Mouse (Mus musculus) heart, adult 2 months (tissue): ENCODE measurements around the gene Prkcz. TPM values are rescaled to one million over a fixed set of nuclear protein-coding genes. Genes with fewer than 3 reads are reported as not detected.

Experiments used
- DNase-seq, 2 experiments: peaks; one replicate each; pipeline ENCODE4 v3.0.0; 2021
- H3K27ac ChIP-seq: fragments of 200-600 bp; 2 replicates; pipeline ENCODE4 v1.8.1; 2022
- H3K27me3 ChIP-seq: fragments of 200-500 bp; 2 replicates; pipeline ENCODE4 v1.6.1; 2012; ENCODE audit warnings: mild to moderate bottlenecking, low read length, inconsistent platforms, mixed read lengths; ENCODE audit not compliant: control insufficient read depth, insufficient read depth
- H3K36me3 ChIP-seq: fragments of 200-500 bp; 2 replicates; pipeline ENCODE4 v1.6.1; 2012; ENCODE audit warnings: low read length, inconsistent platforms; ENCODE audit not compliant: control insufficient read depth, insufficient read depth
- H3K4me1 ChIP-seq: fragments of 200-500 bp; 2 replicates; pipeline ENCODE4 v1.6.1; 2011; ENCODE audit warnings: low read length; ENCODE audit not compliant: control insufficient read depth, insufficient read depth
- H3K4me3 ChIP-seq: fragments of 200-600 bp; 2 replicates; pipeline ENCODE4 v1.8.1; 2022
- H3K79me2 ChIP-seq: fragments of 200-500 bp; replicated peaks from 2 replicates; pipeline ENCODE4 v1.6.1; 2012; ENCODE audit warnings: mild to moderate bottlenecking, inconsistent platforms, low read length, moderate library complexity, mixed read lengths; ENCODE audit not compliant: control insufficient read depth, insufficient read depth
- H3K9ac ChIP-seq: fragments of 200-500 bp; 2 replicates; pipeline ENCODE4 v1.6.1; 2012; ENCODE audit warnings: low read depth, mild to moderate bottlenecking, control low read depth, inconsistent platforms, low read length, mixed read lengths
- CTCF ChIP-seq: fragments of 200-600 bp; IDR thresholded peaks from 2 replicates; pipeline ENCODE4 v1.8.1; 2022; ENCODE audit warnings: antibody characterized with exemption, mild to moderate bottlenecking, moderate library complexity
- EP300 ChIP-seq: fragments of 200-500 bp; IDR thresholded peaks from 2 replicates; pipeline ENCODE4 v1.6.1; 2011; ENCODE audit warnings: low read depth, low read length, control low read depth; ENCODE audit not compliant: insufficient read depth
- POLR2A ChIP-seq: fragments of 200-500 bp; IDR thresholded peaks from 2 replicates; pipeline ENCODE4 v1.6.1; 2011; ENCODE audit warnings: mild to moderate bottlenecking, low read depth, low read length, control low read depth; ENCODE audit not compliant: insufficient read depth
- WGBS: fragments of 180-500 bp; shearing (Covaris S2); methylation state at CpG from one replicate; pipeline ENCODE4 v1.1.7; 2018; 5-methylcytosine and 5-hydroxymethylcytosine counted together
- intact Hi-C: fragments of 180-260 bp; cut with DNase I; formaldehyde crosslinking; loops from one replicate; pipeline ENCODE4 v1.15.1; 2025
- polyA plus RNA-seq: library from polyadenylated mRNA; depleted of rRNA; stranded (reverse); fragments of >200 nt; gene quantifications from 2 replicates; pipeline ENCODE4 v1.2.3, GENCODE M21; 2012
- total RNA-seq, 2 experiments: library from RNA; stranded (reverse); gene quantifications; 2 replicates each; pipeline ENCODE4 v1.2.3; 2021

Gene Prkcz
- total and polyA plus RNA-seq, 3 experiments = 1.5 to 2.6 (median 2.3) TPM

GRCm38 (mm10) chr4:155304508-155305096 is 56.6 kb downstream of the Prkcz start:
- no peak overlapping the region for H3K27ac ChIP-seq
- intact Hi-C loops = loop anchor here (5.0 kb wide), 1 partner anchor 52 kb away; no protein-coding TSS in a partner anchor
- 75% methylated on average over 7 of the region's 7 CpGs for WGBS
- no peaks in the 10 kb centered on the region for H3K79me2 ChIP-seq
- TF ChIP-seq EP300 (no peak), CTCF (no peak), POLR2A (no peak)
- DNase-seq = no peak
- no peaks in the 10 kb centered on the region for H3K27me3 ChIP-seq
- H3K36me3 ChIP-seq = no peaks in the 10 kb centered on the region
- no peak overlapping the region for H3K4me3 ChIP-seq
- no peak overlapping the region for H3K9ac ChIP-seq
- H3K4me1 ChIP-seq = peaks cover 3% of the 10 kb centered on the region

- TF ChIP-seq CTCF = no peak
- Histone ChIP-seq H3K79me2 (no peaks in the 10 kb centered on the region), H3K27me3 (no peaks in the 10 kb centered on the region), H3K27ac (no peak overlapping the region), H3K9ac (no peak overlapping the region), H3K36me3 (no peaks in the 10 kb centered on the region), H3K4me1 (no peaks in the 10 kb centered on the region; the same call in 1 of the 2 replicates), H3K4me3 (no peak overlapping the region)
- intact Hi-C loops = no loop called here
- no peak for DNase-seq
- WGBS = 33% methylated on average over 4 of the region's 4 CpGs
Measured at GRCm38 (mm10) chr4:155301965-155302364, 59.2 kb downstream of the Prkcz start.

- no peak for TF ChIP-seq POLR2A
- no peak for TF ChIP-seq EP300
- TF ChIP-seq CTCF = no peak
- DNase-seq = no peak
- Histone ChIP-seq H3K79me2 (no peaks in the 10 kb centered on the region), H3K4me3 (no peak overlapping the region), H3K4me1 (no peaks in the 10 kb centered on the region), H3K27ac (no peak overlapping the region), H3K9ac (no peak overlapping the region), H3K27me3 (no peaks in the 10 kb centered on the region), H3K36me3 (no peaks in the 10 kb centered on the region)
- intact Hi-C loops = no loop called here
- WGBS = 90% methylated on average over 7 of the region's 7 CpGs
Measured at GRCm38 (mm10) chr4:155301098-155301447, 60.1 kb downstream of the Prkcz start.

- WGBS = 71% methylated on average over 21 of the region's 21 CpGs
- H3K4me1 ChIP-seq = no peaks in the 10 kb centered on the region
- H3K9ac ChIP-seq = no peak overlapping the region
- no peak for TF ChIP-seq EP300
- no peak for TF ChIP-seq CTCF
- no peak for TF ChIP-seq POLR2A
- H3K4me3 ChIP-seq = no peak overlapping the region
- no peak overlapping the region for H3K27ac ChIP-seq
- H3K79me2 ChIP-seq = no peaks in the 10 kb centered on the region
- no peaks in the 10 kb centered on the region for H3K27me3 ChIP-seq
- intact Hi-C loops = no loop called here
- no peak for DNase-seq
- no peaks in the 10 kb centered on the region for H3K36me3 ChIP-seq
Measured at GRCm38 (mm10) chr4:155300421-155301097, 60.6 kb downstream of the Prkcz start.

- Histone ChIP-seq H3K4me1 (no peaks in the 10 kb centered on the region), H3K9ac (no peak overlapping the region), H3K27ac (no peak overlapping the region), H3K27me3 (no peaks in the 10 kb centered on the region), H3K79me2 (no peaks in the 10 kb centered on the region), H3K4me3 (no peak overlapping the region), H3K36me3 (no peaks in the 10 kb centered on the region)
- intact Hi-C loops = no loop called here
- DNase-seq = no peak
- WGBS = 82% methylated on average over 4 of the region's 4 CpGs
- TF ChIP-seq CTCF (no peak), POLR2A (no peak), EP300 (no peak)
Measured at GRCm38 (mm10) chr4:155298826-155299225, 62.3 kb downstream of the Prkcz start.

GRCm38 (mm10) chr4:155297057-155297456 is 64.1 kb downstream of the Prkcz start:
- intact Hi-C loops = no loop called here
- H3K4me1 ChIP-seq = no peaks in the 10 kb centered on the region
- DNase-seq = no peak
- 53% methylated on average over 2 of the region's 2 CpGs for WGBS
- H3K27me3 ChIP-seq = no peaks in the 10 kb centered on the region
- no peak overlapping the region for H3K4me3 ChIP-seq
- TF ChIP-seq POLR2A (no peak), CTCF (peak; percentile 61)
- no peaks in the 10 kb centered on the region for H3K79me2 ChIP-seq
- no peaks in the 10 kb centered on the region for H3K36me3 ChIP-seq
- no peak overlapping the region for H3K27ac ChIP-seq
- no peak overlapping the region for H3K9ac ChIP-seq
